Mouse (Mus musculus) ovary, postnatal 14 days (tissue): Measurements from ENCODE around the gene Prdx5.
"Not testable (repeated sequence)": the region's sequence is repeated elsewhere in the genome, so short reads cannot be mapped to it uniquely, and the experiment has no call there.

Experiments used
- DNase-seq: peaks from one replicate; pipeline ENCODE4 v3.0.0; 2022; ENCODE audit warnings: low spot score

The Prdx5 gene

DNA sequence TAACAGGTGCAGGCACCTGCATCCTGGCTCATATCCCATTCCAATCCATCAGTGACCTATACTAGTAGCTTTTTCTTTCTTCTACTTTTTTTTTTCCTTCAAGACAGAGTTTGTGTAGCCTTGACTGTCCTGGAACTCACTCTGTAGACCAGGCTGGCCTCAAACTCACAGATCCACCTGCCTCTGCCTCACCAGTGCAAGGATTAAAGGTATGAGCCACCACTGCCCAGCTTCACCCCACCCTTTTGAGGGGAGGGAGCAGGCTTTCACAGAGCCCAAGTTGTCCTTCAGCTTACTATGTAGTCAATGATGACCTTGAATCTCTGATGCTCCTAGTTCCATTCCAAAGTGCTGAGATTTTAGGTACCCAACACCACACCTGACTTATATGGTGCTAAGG lies 9.5 kb upstream of the Prdx5 start:
- DNase-seq = no peak

DNA sequence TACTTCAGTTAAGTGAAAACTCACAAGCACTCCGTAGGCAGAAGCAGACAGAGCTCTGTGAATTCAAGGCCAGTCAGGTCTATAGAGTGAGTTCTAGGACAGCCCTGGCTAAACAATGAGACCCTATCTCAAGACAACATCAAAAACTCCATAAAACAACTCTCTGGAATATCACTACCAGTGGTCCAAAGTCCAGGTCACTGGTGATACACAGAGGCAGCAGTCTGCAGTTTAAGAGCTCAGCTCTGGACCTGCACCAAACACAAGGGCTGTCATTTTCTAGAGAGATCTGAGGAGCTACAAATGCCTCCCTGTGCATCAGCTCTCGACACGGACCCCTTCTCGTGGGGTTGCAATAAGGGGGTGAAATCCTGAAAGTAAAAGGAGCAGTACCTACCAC lies 8.4 kb upstream of the Prdx5 start:
- DNase-seq = no peak

DNA sequence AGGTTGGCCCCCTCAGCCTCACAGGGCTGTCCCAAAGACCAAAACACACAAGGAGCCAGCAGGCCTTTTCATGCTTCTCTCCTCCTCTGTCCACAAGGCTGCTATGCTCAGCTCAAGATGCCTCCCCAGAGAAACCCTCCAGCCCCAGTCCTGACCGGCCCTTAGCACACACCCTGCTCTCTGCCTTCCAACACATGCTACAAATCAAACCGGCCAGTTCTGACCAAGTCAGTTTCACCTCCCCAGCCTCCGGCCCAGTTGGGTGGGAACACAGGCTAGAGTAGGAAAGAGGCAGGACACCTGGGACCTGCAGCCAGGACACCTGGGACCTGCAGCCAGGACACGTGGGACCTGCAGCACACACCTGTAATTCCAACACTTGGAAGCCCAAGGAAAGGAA lies 6.6 kb upstream of the Prdx5 start:
- no peak for DNase-seq

DNA sequence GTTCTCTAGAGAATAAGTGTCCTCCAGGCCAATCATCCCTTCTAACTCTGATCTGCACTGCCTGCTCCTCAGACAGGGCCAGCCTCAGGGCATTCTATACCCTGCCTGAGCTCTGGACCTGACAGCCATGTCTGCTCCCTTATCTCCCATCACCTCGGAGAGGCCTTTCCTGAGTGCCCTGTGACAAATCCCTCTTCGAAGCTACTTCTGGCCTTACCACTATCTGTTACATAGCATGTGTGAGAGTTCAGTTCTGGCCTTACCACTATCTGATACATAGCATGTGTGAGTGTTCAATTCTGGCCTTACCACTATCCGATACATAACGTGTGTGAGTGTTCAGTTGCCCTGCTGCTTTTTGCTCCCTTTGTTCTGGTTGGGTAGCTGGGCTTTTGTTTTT lies 5.4 kb upstream of the Prdx5 start:
- DNase-seq = no peak

DNA sequence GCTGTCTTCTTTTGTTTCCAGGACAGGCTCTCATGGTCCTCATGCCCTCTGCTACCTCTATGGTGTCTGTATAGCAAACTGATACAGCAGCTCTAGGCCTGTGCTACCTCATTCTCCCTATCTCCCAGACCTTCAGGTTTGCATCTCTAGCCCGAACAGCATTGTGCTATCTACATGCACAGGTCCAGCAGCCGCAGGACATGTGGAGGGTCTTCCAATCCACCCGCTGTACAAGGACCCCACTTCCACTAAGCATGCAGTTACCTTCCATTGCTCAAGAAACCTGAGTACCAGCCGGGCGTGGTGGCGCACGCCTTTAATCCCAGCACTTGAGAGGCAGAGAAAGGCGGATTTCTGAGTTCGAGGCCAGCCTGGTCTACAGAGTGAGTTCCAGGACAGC lies 4.6 kb upstream of the Prdx5 start:
- DNase-seq = no peak

DNA sequence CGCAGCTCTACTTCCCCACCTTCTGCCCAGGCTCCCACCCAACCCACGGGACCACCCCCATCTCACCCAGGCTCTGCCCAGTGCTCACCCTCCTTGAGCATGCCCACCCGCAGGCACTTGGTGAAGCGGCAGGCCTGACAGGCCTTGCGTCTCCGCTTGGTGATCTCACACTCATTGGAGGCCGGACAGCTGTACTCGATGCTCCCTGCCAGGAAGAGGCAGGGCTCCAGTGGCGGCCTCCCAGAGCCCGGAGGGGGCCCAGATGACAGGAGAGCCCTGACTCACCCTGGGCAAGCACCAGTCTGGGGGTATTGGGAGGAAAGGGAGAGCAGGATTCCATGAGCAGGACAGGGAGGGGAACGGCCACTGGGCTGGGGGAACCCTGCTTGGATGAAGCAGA lies 4.1 kb upstream of the Prdx5 start:
- no peak for DNase-seq

DNA sequence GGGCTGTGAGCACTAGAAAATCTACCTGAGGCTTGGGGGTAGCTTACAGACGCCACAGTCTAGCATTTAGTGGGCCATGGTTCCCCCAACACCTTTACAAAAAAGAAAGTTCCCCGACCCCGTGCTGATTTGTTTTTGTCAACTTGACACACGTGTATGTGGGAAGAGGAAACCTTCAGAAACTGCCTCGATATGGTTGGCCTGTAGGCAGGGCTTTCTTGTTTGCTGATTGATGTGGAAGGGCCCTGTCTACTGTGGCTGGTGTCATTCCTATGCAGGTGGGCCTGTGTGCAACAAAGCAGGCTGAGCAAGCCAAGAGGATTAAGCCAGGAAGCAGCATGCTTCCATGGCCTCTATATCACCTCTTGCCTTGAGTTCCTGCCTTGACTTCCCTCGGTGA lies 3.1 kb upstream of the Prdx5 start:
- no peak for DNase-seq

DNA sequence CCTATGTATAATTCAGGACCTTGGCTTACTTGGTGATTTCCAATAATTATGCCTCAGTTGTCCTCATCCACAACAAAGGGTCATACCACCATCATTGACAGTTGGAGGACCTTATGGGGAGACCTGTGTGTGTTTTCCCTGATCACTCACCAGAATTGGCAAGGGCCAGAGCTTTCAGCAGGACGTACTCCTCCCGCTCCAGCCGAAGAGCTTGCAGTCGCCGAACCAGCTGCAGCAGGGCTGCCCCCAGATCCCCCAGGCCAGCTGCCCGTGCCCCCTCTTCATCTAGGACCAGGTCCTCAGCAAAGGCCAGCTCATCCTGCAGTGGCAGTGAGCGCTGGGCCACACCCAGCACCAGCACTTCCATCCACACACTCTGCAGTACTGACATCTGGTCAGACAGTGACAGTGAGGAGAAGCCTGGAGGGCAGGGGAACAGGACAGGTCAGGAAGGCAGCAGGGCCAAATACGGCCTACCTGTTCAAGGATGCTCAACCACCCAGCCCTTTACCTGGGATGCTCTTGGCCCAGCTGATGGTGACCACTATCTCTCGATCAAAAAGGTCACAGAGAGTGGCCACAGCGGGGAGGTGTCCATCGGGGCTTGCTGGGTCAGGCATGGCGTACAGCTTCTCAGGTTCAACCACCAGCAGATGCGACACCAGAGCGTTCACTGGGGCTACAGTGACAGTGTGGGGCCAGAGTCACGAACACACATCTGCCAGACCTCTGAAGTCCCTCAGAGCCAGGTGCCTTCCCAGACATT lies 2.5 kb upstream of the Prdx5 start:
- DNase-seq = no peak

DNA sequence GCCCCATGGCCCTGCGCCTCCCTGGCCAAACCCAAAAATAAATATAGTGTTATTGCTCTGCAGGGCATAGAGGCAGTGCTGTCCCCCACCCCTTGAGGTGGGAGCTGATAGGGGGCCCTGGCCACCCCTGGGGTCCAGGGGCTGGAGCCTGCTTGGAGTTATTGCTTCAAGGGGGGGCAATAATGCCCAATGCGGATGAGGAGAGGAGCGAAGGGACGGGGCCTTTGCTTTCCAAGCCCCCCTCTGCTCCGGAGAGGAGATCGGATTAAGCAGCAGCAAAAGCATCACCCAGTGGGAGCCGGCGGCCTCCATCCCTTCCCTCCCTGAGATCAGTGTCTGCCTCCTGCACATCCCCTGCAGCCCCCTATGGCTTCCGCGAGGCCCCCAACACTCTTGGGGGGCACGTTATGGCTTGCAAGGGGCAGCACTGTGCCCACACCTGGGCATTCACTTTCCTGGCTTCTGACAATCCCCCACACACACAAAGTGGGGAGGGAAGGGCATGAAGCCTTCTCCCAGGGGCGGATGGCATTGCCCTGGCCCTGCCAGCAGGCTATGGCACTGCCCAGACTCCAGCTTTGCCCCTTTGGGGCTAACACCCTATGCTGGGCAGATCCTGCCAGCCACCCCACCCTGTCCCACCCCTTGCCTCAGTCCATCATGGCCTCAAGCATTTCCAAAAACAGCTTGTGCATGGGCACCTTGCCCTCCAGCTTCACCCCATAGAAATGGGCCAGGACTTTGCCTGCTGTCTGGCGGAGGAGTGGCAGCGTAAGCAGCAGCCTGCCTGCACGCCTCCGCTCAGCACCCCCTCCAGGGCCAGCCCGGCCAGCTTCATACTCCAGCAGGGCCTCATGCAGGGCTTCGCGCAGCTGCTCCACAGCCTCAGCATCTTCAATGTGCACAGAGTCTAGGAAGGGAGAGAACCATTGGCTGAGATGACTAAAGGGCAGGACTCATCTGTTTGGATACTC lies 1.5 kb upstream of the Prdx5 start:
- DNase-seq = no peak

DNA sequence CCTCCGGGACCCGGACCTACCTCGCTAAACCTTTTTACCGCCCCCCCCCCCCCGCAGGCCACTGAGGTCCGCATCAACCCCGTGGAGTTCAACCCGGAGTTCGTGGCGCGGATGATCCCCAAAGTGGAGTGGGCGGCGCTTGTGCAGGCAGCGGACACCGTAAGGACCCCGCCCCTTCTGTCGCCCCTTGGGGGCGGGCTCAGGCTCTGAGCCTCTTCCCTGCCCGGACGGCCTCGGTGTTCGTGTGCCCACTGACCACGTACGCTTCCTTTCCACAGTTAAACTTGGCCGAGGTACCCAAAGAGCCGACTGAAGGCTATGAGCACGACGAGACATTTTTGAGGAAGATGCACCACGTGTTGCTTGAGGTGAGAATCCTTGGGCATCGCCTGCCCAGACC lies 400 bp upstream of the Prdx5 start:
- DNase-seq = not testable (repeated sequence)

DNA sequence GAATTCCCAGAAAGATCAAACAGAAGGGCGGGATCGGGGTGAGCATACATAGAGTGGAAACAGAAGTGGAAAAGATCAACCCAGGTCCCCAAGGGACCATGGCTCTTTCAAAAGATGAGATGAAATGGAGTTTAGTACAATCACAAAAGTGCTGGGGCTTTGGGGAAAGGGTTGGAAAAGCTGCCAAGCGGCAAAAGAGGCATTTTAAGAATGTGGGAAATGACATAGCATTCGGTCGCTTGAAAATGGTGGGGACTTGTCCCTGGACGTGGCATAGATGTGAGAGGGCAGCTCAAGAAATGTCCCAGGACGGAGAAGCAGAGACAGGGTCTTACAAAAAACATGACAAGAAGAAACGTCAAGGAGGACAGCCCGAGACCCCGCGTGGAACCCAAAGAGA lies 885 bp downstream of the Prdx5 start:
- no peak for DNase-seq

DNA sequence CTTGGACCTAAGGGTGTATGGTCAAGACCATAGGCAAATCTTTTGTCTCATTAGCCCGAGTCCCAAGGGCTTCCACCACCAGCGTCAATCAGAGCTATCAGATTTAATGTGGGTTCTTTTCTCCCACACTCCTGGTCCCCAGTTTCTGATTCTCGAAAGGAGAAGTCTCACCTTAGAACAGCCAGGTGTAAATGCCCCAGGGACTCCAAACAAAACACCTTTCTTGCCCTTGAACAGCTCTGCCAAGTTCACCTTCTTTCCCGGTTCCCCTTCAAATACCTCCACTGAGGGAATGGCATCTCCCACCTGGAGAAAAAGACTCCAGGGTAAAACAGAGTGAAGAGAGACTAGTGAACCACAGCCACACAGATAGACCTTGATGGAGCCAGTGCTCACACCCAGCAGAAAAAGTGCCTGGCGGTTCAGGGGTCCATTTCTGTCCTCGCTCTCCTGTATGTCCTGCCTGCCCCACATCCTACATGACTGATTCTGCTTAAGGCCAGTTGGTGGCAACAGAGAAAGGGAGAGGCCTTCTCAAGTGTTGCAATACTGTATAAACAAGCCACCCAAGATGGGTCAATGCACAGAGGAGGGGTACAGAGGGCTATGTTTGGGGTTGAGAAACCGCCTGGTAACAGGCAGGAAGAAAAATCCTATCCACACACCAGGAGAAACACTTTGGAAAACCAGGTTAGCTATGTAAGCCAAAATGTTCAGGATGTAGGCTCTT lies 1.9 kb downstream of the Prdx5 start:
- no peak for DNase-seq

DNA sequence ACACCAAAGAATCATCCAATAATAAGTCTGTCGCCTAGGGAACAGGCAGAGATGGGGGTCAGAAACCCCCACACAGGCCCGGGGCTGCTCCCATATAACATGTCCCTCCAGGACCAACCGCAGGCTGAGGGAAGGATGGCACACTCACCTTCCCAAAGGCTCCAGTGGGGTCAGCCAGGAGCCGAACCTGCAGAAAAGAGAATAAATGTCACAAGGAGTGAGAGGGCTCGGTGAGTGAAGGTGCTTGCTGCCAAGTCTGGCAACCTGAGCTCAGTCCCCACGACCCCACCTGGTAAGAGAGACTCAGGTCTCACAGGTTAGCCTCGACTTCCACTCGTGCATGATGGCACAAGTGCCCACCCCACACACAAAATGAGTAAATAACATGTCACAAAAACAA lies 2.8 kb downstream of the Prdx5 start:
- no peak for DNase-seq

DNA sequence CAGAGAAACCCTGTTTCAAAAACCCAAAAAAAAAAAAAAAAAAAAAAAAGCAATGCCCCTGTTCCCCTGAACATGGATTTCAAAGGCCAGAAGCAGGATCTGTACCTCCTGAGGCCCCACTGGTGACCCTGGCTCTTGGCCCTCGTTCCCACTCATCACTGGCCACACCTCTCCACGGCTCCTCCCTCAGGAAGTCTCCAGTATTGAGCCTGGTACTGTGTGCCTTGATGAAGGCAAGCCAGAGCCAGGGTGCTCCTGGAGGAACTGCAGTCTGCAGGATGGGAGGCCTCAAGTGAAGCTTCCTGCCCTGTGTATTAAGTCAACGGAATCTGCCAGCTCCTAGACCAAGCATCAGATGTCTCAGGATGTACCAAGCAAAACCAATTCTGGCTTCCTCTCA lies 3.7 kb downstream of the Prdx5 start:
- DNase-seq = no peak

DNA sequence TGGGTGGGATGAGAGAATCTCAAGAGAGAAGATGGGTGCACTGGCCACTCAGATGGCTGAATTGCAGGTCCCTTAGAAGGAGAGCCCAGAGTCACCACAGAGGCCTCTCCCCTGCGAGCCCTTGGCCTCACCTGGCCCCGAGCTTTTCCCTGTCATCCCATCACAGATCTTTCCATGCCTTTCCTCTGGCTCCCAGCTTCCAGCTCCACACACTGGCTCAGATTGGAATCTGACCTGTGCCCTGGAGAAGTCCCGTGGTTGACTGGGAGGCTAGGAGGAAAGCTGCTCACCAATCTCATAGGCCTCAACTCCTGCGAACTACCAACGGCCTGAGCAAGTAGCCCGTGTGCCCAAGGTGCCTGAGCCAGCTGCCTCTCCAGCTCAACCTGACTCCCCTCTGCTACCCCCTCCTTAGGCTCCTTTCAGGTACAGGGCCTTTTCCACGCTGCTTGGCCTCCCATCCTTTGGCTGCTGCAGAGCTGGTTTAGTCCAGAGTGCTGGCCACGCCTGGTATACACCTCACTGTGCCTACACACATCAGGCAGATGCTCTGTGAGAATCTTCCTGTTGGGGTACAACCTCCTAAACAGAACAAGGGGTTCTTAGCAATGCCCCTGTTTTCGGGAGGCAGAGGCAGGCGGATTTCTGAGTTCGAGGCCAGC lies 4.3 kb downstream of the Prdx5 start:
- DNase-seq = no peak

DNA sequence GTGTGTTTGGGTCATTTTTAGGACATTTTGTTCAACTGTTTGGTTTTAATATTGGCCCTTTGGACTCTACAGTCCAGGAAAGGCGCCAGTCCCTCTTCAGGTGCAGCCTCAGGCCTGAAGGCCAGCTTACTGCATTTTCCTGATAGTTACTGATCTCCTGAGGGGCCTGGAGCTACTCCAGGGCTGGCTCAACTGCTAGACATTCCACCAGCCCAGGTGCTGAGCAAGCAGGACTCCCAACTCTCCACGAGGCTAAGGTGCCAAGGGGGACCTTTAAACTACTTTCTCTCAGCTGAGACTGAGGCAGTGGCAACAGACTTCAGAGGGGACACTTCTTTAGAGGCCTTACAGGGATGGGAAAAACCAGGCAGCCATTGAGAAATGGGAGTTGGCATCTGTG lies 5.1 kb downstream of the Prdx5 start:
- DNase-seq = no peak

DNA sequence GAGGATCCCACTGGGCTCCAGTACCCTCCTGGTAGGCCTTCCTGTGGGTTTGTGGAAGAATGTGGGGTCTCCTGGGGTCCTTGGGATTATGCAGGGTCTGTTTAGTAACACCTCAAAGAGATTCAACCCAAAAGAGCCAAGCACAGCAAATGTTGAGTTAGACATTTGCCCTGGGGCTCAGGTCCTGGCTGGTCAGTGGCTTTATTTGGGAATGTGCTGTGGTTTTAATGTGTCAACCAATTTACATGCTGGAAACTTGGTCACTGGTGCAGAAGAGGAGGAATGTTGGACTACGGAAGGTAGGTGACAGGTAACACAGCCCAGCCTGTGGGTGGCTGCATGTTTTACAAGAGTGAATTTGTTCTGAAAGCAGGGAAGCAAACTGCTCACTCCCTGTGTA lies 6.9 kb downstream of the Prdx5 start:
- no peak for DNase-seq

DNA sequence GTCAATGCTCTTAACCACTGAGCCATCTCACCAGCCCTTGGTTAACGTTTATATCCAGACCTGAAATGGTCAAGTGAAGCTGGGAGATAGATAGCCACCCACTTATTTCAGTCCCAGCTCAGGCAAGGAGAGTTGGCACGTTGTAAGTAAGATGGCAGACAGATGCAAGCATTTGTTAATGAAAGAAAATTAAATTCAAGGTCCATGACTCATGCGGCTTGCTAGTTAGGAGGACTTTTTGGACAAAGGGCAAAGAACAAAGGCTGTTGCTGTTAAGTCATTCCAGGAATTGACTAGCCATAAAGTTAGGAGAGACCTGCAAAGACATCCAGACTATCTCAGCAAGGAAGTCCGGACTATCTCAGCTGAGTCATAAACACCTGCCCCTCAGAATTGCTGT lies 10.3 kb downstream of the Prdx5 start:
- DNase-seq = no peak

DNA sequence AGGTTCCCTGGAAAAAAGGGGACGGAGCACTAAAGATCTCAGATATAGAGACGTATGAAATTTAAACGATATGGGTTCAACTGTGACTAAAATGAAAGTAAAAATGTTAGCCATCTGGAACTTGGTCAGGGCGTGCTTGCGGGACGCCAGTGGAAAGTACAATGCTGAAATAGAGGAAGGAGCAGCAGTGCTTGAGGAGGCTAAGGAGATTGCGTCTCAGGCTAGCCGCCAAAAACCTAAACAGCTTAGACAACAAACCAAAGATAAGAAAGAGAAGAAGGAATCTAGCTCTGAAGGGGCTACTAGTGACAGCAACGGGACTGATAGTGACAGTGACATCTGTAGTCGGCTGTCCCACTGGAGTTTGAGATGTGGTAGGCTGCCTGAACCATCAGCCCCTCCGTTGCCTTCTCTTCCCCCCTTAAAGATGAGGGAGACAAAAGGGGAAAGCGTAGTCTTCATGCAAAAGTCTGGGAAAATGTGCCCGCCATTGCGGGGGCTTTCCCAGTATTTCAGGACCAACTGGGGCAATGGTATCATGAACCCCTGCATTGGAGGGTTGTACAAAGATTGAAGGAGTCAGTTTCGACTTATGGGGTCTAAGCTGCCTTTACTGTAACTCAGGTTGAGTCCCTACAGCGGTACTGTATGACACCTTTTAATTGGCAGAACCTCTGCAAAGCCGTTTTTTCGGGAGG lies 14.1 kb downstream of the Prdx5 start:
- DNase-seq = not testable (repeated sequence)

DNA sequence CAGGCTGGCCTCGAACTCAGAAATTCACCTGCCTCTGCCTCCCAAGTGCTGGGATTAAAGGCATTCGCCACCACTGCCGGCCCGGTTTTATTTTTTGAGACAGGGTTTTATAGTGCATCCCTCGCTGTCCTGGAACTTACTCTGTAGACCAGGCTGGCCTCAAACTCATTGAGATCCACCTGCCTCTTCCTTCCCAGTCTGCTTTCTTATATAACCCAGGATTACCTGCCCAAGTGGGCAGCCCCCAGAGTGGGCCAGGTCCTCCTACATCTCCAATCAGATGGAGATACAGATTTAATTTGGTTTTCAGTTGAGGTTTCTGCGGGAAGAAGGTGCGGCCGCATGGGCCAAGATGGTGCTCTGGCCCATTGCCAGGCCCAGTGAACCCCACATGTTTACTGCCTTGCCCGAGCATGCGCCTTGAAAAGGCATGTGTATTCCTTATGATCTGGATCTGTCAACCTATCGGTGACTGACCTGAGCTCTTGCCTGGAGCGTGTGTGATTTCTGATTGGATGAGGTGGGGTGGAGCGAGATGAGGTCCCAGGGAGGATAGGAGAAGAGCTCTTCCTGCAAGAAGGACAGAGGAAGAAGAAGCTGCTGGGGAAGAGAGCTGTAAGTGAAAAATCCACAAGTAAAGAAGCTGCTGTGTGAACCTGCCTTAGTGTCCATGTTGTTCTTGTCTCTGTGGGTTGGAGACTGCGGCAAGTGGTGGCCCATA lies 16.0 kb downstream of the Prdx5 start:
- no peak for DNase-seq

DNA sequence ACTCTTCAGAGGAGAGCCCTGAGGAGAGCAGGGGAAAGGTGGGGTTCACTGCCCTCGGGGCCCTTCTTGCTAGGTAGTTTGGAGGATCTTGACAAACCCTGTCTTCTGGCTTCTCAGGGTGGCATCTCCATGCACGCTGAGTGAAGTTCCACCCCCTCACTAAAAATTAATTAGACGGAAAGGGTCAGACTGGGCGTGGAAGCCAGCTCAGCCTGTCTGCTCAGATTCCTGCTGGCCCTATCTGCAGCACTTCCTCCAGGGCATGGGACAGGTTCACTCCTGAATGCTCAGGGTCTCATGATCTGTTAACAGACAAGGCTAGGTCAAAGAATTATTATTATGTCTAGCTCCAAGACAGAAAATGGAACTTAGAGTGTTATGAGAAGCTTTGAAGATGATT lies 17.4 kb downstream of the Prdx5 start:
- DNase-seq = no peak
